Mouse (Mus musculus) intestine, embryonic 14.5 days (tissue): ENCODE measurements around the gene Zc3hc1. TPM values are rescaled to one million over a fixed set of nuclear protein-coding genes. Genes with fewer than 3 reads are reported as not detected.
"Not testable (repeated sequence)": the region's sequence is repeated elsewhere in the genome, so short reads cannot be mapped to it uniquely, and the experiment has no call there.

Experiments
- ATAC-seq: fragments of 200-750 bp; cut with Nextera tagmentation; replicated peaks from 2 replicates; pipeline ENCODE4 v1.8.0; 2017; ENCODE audit warnings: low read depth, moderate number of reproducible peaks, moderate TSS enrichment, moderate library complexity; ENCODE audit not compliant: low FRiP score, low TSS enrichment
- DNase-seq: peaks from one replicate; pipeline ENCODE4 v3.0.0-alpha.2; 2018; ENCODE audit warnings: low spot score
- H3K27ac ChIP-seq: fragments of 300-500 bp; sonication (generic); 2 replicates; pipeline ENCODE4 v1.5.1; 2014; ENCODE audit warnings: low read depth, mild to moderate bottlenecking, control low read depth
- H3K27me3 ChIP-seq: fragments of 300-500 bp; sonication (generic); replicated peaks from 2 replicates; pipeline ENCODE4 v1.6.1; 2014; ENCODE audit warnings: low read length, control low read depth; ENCODE audit not compliant: control insufficient read depth, insufficient read depth
- H3K36me3 ChIP-seq: fragments of 300-500 bp; sonication (generic); 2 replicates; pipeline ENCODE4 v1.6.1; 2014; ENCODE audit warnings: low read length, control low read depth; ENCODE audit not compliant: control insufficient read depth, insufficient read depth
- H3K4me1 ChIP-seq: fragments of 300-500 bp; sonication (generic); replicated peaks from 2 replicates; pipeline ENCODE4 v1.6.1; 2014; ENCODE audit warnings: low read length, control low read depth, mixed read lengths; ENCODE audit not compliant: control insufficient read depth, insufficient read depth
- H3K4me2 ChIP-seq: fragments of 300-500 bp; sonication (generic); 2 replicates; pipeline ENCODE4 v1.6.1; 2014; ENCODE audit warnings: low read length
- H3K4me3 ChIP-seq: fragments of 300-500 bp; sonication (generic); 2 replicates; pipeline ENCODE4 v1.5.1; 2014; ENCODE audit warnings: low read depth, low read length, control low read depth, mixed read lengths
- H3K9ac ChIP-seq: fragments of 300-500 bp; sonication (generic); 2 replicates; pipeline ENCODE4 v1.6.1; 2014; ENCODE audit warnings: mild to moderate bottlenecking, low read length
- H3K9me3 ChIP-seq: fragments of 300-500 bp; sonication (generic); 2 replicates; pipeline ENCODE4 v1.6.1; 2016; ENCODE audit warnings: low read length, control low read depth; ENCODE audit not compliant: control insufficient read depth
- WGBS: fragments of 180-500 bp; shearing (Covaris S2); extraction: QIAGEN DNeasy Blood & Tissue Kit; methylation state at CpG from one replicate; pipeline ENCODE4 v1.1.7; 2014; 5-methylcytosine and 5-hydroxymethylcytosine counted together
- polyA plus RNA-seq: library from polyadenylated mRNA; unstranded; fragments of >200 nt; fragmentation: Nextera tagmentation; extraction: Ambion mirVana; gene quantifications from 2 replicates; pipeline ENCODE4 v1.2.1, GENCODE M21; 2014

Gene Zc3hc1
- polyA plus RNA-seq, 1 experiment from 2014 or later: 50.4 TPM

GRCm38 (mm10) chr6:30391996-30392395, 1.2 kb upstream of the Zc3hc1 start:
- Histone ChIP-seq H3K4me3 (no peak overlapping the region), H3K27me3 (no peaks in the 10 kb centered on the region), H3K4me2 (no peak overlapping the region), H3K9ac (no peak overlapping the region), H3K27ac (no peak overlapping the region), H3K4me1 (no peaks in the 10 kb centered on the region; the same call in 1 of the 2 replicates), H3K9me3 (no peaks in the 10 kb centered on the region), H3K36me3 (peaks cover 4% of the 10 kb centered on the region)
- WGBS: 85% methylated on average over 7 of the region's 7 CpGs
- ATAC-seq (no peak), DNase-seq (no peak)

GRCm38 (mm10) chr6:30390271-30390670, 557 bp downstream of the Zc3hc1 start:
- H3K27ac ChIP-seq, ATAC-seq, H3K9me3 ChIP-seq, DNase-seq, H3K27me3 ChIP-seq, H3K4me1 ChIP-seq: not testable (repeated sequence)
- H3K36me3 ChIP-seq: peaks cover 21% of the 10 kb centered on the region
- H3K4me2 ChIP-seq: peak overlapping the region; percentile 51
- 23% methylated on average over 4 of the region's 4 CpGs for WGBS
- peak overlapping the region; percentile 76 for H3K9ac ChIP-seq
- peak overlapping the region; percentile 87 for H3K4me3 ChIP-seq

- DNase-seq (no peak), ATAC-seq (no peak)
- H3K27ac ChIP-seq: no peak overlapping the region
- WGBS: 59% methylated on average over 3 of the region's 3 CpGs
- H3K36me3 ChIP-seq: peaks cover 88% of the 10 kb centered on the region
- H3K4me3 ChIP-seq: no peak overlapping the region
- H3K9ac ChIP-seq: no peak overlapping the region
- H3K9me3 ChIP-seq: no peaks in the 10 kb centered on the region
- no peak overlapping the region for H3K4me2 ChIP-seq
- no peaks in the 10 kb centered on the region for H3K27me3 ChIP-seq
- H3K4me1 ChIP-seq: no peaks in the 10 kb centered on the region
Measured at GRCm38 (mm10) chr6:30381116-30381515, 9.7 kb downstream of the Zc3hc1 start.

- Histone ChIP-seq H3K4me1 (no peaks in the 10 kb centered on the region), H3K9ac (no peak overlapping the region), H3K9me3 (no peaks in the 10 kb centered on the region), H3K27ac (no peak overlapping the region), H3K4me3 (no peak overlapping the region), H3K4me2 (no peak overlapping the region), H3K36me3 (peaks cover 94% of the 10 kb centered on the region), H3K27me3 (no peaks in the 10 kb centered on the region)
- WGBS: 87% methylated on average over 1 of the region's 1 CpGs
- DNase-seq: no peak
- ATAC-seq: no peak
Measured at GRCm38 (mm10) chr6:30375791-30376190, 15.0 kb downstream of the Zc3hc1 start.

- Histone ChIP-seq H3K4me2 (no peak overlapping the region), H3K9ac (no peak overlapping the region), H3K4me1 (no peaks in the 10 kb centered on the region), H3K4me3 (no peak overlapping the region), H3K36me3 (peaks cover 94% of the 10 kb centered on the region), H3K9me3 (no peaks in the 10 kb centered on the region), H3K27me3 (no peaks in the 10 kb centered on the region), H3K27ac (no peak overlapping the region)
- DNase-seq (no peak), ATAC-seq (no peak)
- 87% methylated on average over 16 of the region's 16 CpGs for WGBS
Measured at GRCm38 (mm10) chr6:30374731-30375510, 15.9 kb downstream of the Zc3hc1 start.

- ATAC-seq: no peak
- H3K9me3 ChIP-seq: no peaks in the 10 kb centered on the region
- no peak overlapping the region for H3K9ac ChIP-seq
- H3K27ac ChIP-seq: no peak overlapping the region
- no peak overlapping the region for H3K4me2 ChIP-seq
- H3K4me3 ChIP-seq: no peak overlapping the region
- 94% methylated on average over 17 of the region's 17 CpGs for WGBS
- no peaks in the 10 kb centered on the region for H3K4me1 ChIP-seq
- peaks cover 97% of the 10 kb centered on the region for H3K36me3 ChIP-seq
- DNase-seq: no peak
- no peaks in the 10 kb centered on the region for H3K27me3 ChIP-seq
Measured at GRCm38 (mm10) chr6:30372627-30373369, 18.0 kb downstream of the Zc3hc1 start.

GRCm38 (mm10) chr6:30369291-30369690, 21.5 kb downstream of the Zc3hc1 start:
- DNase-seq (no peak), ATAC-seq (no peak)
- no peak overlapping the region for H3K4me2 ChIP-seq
- 84% methylated on average over 3 of the region's 3 CpGs for WGBS
- no peak overlapping the region for H3K4me3 ChIP-seq
- no peak overlapping the region for H3K9ac ChIP-seq
- no peaks in the 10 kb centered on the region for H3K9me3 ChIP-seq
- no peaks in the 10 kb centered on the region for H3K27me3 ChIP-seq
- H3K36me3 ChIP-seq: peaks cover 86% of the 10 kb centered on the region
- no peaks in the 10 kb centered on the region for H3K4me1 ChIP-seq
- no peak overlapping the region for H3K27ac ChIP-seq

GRCm38 (mm10) chr6:30363808-30364207, 27.0 kb downstream of the Zc3hc1 start:
- no peak for ATAC-seq
- H3K4me3 ChIP-seq: no peak overlapping the region
- H3K9me3 ChIP-seq: no peaks in the 10 kb centered on the region
- no peak overlapping the region for H3K4me2 ChIP-seq
- peaks cover 33% of the 10 kb centered on the region for H3K36me3 ChIP-seq
- no peaks in the 10 kb centered on the region for H3K27me3 ChIP-seq
- 35% methylated on average over 5 of the region's 5 CpGs for WGBS
- H3K4me1 ChIP-seq: no peaks in the 10 kb centered on the region
- DNase-seq: no peak
- no peak overlapping the region for H3K9ac ChIP-seq
- H3K27ac ChIP-seq: no peak overlapping the region
